Mouse (Mus musculus) urinary bladder, postnatal 14 days (tissue): ENCODE measurements around the gene Cyba.

Source experiments
- DNase-seq: peaks from one replicate; pipeline ENCODE4 v3.0.0; 2021; ENCODE audit warnings: low spot score

The Cyba gene

DNA sequence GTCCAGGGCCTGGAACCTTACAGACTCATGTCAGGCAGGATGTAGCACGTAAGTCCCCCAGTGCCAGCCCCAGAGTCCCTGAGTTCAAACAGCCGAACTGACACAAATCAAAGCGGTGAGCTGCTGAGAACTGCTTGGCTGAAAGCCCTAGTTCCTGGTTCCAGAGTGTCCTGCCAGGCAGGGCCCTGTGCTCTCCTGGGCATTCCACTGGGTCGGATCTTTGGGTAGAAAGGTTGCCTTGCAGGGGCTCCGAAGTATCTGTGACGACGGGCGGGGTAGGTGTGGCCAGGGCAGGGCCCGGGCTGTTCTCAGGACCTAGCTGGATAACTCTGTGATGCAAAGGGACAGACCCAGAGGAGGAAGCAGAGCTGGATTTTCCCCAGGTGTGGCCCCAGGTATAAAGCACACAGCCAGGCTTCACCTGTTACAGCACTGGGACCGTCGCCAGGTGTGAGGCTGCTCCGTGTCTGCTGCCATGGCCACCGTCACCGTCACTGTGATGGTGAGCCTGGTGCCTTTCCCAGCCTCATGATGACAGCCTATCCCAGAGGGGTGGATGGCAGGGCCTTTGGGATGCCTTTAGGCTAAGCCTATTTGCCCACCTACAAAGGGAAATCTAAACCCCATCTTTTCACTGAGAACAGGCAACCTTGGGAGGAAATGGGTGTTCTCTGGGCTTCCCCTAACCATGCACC is 11.2 kb downstream of the Cyba start, which contains the start of gene Il17c:
TSS of gene Il17c (plus strand) at position 645 of the 695 bp plus-strand sequence.
- peak; percentile 37 for DNase-seq

DNA sequence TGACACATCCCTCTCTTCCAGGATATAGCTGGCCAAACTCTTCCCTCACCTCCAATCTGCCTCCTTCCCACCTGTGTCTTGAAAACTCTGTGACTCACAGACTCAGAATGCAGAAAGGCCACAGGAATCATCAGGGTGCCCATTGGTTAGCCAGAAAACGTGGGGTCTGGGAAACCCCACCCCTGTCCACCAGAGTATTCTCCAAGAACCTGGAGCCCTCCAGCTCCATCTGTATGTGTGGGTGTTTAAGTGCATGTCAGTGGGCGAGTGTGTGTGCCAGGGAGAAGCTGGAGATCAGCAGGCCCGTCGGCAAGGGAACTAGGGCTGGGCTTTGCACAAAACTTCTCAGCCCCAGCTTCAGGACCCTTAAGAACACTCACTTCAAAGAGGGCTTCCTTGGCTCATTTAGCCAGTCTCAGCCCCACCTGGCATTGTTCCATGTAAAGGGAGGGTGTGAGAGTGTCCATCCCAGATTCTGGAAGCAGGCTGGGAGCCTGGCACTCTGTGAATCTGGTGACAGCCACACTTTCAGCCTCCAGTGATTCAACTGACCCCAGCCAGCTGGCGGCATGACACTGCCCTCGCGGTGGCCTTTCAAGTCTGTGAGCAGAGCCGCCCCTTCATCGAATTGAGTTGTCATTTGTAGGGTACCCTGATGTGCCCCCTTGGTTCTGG is 12.7 kb downstream of the Cyba start:
- DNase-seq, result no peak

DNA sequence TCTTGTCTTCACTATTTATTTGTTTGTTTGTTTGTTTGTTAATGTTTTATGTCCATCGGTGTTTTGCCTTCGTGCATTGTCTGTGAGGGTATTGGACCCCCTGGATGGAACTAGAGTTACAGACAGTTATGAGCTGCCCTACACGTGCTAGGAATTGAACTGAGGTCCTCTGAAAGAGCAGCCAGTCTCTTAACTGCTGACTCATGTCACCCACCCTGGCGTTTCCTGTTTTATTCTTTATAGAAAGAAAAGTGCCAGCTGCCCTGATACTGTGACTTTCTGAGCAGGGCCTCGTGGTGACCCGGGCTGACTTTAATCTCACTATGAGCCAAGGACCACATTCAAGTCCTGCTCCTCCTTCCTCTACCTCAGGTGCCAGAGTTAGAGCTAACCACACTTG is 17.2 kb downstream of the Cyba start:
- no peak for DNase-seq

DNA sequence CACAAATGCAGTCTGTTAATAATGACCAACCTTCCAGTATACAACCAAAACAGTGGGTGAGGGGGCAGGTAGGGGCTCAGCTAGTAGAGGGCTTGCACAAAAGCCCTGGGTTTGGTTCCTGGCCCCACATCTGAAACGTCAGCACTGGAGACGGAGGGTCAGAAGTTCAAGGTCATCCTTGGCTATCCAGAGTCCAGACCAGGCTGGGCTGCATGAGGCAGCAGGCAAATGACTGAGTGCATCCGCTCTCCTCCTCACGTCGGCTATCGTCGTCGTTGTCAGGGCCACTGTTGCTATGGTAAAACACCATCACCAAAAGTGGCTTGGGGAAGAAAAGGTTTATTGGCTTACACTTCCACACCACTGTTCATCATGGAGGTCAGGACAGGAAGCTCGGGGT is 18.4 kb downstream of the Cyba start:
- no peak for DNase-seq

DNA sequence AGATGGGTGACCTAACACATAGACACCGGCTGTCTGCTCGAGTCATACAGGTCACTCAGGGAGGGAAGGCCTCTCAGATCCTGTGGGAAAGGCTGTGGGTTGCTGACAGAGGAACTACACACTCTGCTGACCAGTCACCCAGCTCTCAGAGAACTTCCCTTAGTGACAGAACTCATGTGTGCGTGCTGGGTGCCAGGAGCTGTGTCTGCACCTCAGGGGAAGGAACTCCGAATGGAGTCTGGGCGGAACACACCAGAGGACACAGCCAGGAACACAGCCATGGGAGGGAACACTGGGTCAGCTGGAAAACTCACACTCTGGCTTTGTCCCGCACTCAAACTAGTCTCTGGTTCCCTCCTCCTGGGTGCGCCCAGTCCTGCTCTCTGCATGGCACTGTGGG is 25.1 kb downstream of the Cyba start:
- no peak for DNase-seq

DNA sequence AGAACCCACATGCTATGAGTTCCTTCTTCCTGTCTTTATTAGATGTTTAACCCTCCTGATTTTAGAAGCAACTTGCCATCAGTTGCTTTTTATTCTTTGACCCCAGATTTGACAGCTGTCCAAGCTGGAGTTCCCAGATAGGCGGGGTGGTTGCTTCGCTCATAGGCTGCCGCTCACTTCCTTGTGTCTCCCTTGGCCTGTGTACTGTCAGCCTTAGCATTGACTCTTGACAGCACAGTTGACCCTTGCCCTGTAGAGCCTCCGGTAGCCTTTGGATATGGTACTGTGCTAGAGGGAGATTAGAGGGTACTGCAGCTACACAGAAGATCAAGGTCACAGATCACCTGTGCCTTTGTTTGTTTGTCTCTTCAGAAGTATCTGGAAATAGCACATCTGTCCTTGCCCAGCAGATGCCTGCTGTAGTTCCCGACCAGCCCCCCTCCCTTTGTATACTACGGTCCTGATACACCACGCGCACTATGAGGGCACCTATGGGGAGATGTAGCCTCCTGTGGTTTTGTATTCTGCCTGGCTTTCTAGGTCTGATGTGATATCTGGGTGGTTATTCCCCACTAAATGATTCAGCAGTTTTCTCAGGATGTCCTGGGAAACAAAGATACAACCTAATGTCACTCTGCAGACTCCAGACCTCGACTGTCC is 27.5 kb downstream of the Cyba start:
- DNase-seq, result no peak

DNA sequence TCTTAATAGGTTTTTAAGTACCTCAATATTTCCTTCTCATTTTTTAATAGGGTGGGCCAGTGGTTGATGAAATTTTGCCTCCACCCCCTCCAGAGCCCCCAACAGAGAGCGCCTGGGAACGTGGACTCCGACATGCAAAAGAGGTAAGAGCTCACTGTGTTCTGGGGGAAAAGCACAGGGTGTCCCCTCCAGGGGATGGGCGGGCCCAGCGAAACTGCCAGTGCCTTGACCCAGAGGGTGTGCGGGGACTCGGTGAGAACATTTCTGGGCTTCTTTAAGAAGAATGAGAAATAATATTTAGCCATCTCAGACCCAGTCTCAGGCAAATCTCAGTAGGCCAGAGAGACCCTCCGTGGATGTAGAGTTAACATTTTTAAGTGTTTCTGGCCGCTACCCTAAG is 34.5 kb downstream of the Cyba start:
- no peak for DNase-seq

DNA sequence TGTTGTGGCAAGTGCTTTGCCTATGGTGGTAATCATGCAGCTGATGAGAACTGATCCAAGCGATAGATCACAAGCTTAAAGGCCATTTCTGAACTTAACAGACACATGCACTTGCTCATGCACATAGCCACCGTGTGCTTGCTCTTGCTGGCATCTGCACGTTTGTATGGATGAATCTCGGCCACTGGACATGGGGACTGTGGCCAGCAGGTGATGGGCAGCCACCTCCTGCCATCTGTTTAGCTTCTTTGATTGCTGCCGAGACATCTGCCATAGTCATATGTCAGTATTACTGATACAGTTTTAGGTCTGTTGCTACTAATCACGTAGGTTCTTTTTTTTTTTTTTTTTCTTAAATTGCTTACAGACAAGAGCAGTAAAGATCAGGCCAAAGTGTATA is 37.4 kb downstream of the Cyba start:
- DNase-seq, result no peak

DNA sequence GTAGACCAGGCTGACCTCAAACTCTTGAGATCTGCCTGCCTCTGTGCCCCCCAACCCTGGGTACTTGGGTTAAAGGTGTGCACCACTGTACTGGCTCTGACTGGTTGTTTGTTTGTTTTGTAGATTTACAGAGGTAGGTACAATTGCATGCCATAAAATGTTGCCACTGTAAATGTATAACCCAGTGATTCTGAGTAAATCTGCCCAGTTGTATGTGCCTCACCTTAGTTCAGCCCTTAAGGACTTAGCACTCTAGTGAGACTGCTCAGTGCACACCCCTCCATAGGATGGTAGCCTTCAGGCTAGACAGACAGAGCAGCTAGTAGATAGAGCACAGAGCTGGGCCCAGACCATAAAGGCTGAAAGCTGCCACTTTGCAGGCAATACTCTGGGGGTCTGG is 39.0 kb downstream of the Cyba start:
- DNase-seq, result no peak

DNA sequence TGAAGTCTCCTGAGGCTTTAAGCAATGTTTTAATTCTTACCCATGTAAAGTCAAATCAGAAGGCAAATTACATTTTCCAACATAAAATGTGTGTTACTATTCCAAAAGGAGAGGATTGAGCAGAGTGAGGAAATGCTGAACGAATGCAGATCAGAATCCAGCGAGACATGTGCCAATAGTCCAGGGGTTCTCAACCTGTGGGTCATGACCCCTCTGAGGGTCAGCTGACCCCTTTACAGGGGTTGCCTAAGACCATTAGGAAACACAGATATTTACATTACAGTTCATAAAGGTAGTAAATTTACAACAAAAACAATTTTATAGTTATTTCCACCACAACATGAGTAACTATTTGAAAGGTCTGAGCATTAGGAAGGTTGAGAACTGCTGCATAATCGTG is 42.0 kb downstream of the Cyba start:
- no peak for DNase-seq

DNA sequence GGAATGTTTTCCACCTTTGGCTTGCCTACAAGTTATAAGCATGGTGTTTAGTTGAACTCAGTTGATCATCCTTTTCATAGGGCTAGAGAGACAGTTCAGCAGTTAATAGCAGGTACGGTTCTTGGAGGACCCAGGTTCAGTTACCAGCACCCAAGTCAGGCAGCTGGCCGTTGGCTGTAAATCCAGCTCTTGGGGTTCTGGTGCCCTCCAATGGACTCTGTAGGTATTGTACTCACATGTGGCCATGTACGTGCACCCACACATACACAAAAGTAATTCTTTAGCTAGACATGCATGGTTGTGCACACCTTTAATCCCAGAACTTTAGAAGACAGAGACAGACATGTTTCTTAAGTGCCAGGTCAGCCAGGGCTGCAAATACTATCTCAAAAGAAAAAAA is 43.4 kb downstream of the Cyba start:
- DNase-seq, result no peak

DNA sequence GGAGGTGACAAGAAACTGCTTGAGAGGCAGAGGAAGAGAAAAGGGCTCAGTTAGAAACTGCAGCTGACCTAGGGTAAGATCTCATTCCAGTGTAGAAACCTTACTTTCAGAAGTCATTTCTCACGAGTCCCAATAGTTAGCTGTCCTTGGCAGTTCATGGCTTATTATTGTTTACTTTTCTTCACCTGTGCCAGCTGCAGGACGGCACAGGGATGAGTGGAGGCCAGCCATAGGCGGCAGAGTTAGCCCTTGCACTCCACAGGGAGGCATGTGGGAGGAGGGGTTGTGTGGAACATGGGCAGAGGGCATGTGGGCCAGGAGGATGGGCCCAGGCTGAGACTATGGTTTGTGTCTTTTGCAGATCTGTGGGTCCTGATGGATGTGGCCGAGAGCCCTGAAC is 49.7 kb downstream of the Cyba start:
- DNase-seq, result no peak

DNA sequence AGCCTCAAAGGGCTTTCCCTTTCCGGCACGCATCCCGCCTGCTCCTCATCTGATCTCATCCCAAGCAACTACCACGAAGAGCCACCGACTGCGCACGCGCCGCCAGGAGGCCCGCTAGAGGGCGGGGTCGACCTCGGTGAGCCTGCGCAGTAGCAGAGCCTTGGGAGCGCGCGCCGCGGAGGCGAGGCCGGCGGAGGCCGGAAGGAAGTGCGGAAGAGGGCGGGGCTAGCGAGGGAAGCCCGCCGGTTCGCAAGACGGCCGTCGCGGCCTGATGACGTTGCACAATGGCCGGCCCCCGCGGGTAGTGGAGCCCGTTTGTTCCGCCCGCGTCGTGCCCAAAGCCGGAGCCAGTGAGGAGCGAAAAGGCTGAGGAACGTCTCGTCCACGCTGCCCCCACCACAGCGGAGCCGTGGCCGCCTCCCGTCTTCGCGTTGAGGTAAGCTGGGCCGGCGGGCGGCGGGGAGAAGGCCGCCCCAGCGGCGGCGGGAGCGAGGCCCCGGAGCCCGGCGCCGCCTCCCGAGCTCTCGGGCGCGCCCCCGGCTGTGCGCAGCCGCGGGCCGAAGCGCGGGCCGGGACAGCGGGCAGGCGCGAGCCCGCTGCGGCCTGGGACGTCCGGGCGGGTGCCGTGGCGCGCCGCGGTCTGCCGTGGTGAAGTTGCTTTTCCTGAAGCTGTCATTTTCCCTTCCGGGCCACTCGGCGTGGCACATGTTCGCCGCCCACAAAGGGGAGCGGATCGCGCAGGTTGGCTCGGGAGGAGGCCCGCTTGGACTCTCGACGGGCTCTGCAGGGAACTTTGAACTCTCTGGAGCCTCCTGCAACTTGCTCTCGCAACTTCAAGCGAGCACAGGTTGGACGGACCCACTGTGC is 56.1 kb downstream of the Cyba start, which contains the start of gene Zc3h18:
TSS of gene Zc3h18 (plus strand) at position 245 of the 867 bp plus-strand sequence.
- peak; percentile 100 for DNase-seq

DNA sequence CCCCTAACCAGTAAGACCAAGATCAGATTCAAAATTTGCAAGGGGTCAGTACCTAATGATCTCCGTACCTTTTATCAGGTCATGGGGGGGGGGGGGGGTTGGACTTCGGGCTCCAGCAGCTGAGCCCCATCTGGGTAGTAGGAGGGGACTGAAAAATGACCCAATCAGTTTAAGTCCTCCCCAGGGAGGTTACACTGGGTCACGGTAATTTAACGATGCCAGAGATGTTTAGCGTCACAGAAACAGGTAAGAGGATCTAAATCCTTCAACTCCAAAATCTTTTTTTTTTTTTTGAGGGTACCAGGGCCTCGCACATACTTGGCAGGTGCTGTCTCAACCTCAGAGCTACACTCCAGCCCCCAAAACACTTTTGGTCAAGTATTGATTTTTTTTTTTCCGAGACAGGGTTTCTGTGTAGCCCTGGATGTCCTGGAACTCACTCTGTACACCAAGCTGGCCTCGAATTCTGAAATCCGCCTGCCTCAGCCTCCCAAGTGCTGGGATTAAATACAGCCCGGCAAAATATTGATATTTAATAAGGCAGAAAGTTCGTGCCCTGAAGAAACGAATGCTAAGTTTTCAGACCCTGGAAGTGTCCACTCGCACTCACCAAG is 56.9 kb downstream of the Cyba start:
- DNase-seq, result no peak

DNA sequence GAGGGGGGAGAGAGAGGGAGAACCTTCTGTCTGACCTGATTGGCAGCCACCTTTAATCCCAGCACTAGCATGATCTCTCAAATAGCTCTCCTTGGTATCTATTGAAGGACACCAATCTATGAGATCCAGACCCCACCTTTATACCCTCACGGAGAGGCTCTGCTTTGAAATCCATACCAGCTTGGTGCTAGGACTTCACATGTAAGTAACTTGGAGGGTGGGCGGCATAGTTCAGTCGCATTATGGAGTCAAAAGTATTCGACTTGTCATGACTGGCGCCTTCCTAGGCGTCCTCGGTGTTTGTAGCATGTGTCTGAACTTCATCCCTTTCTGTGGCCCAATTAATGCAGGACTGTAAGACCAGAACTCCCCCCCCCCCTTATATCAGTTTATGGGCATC is 57.4 kb downstream of the Cyba start:
- no peak for DNase-seq
